Mouse (Mus musculus) spleen, adult 2 months (tissue): ENCODE measurements around the gene Cdh23. TPM values are rescaled to one million over a fixed set of nuclear protein-coding genes. Genes with fewer than 3 reads are reported as not detected.

Experiments
- DNase-seq, 2 experiments: peaks; one replicate each; pipeline versions ENCODE4 v3.0.0 to v3.0.0-alpha.2; 2012 to 2021; ENCODE audit warnings: low spot score in 2 of 2, low read depth in 1 of 2
- H3K27ac ChIP-seq: fragments of 200-500 bp; 2 replicates; pipeline ENCODE4 v1.5.1; 2012; ENCODE audit warnings: low read length, inconsistent platforms; ENCODE audit not compliant: insufficient read depth
- H3K27me3 ChIP-seq: fragments of 200-500 bp; 2 replicates; pipeline ENCODE4 v1.6.1; 2012; ENCODE audit warnings: mild to moderate bottlenecking, moderate library complexity, low read length, inconsistent platforms; ENCODE audit not compliant: control insufficient read depth, insufficient read depth
- H3K36me3 ChIP-seq: fragments of 200-500 bp; 2 replicates; pipeline ENCODE4 v1.6.1; 2012; ENCODE audit warnings: mild to moderate bottlenecking, low read length, inconsistent platforms; ENCODE audit not compliant: control insufficient read depth, insufficient read depth
- H3K4me1 ChIP-seq: fragments of 200-500 bp; 2 replicates; pipeline ENCODE4 v1.6.1; 2011; ENCODE audit warnings: inconsistent platforms; ENCODE audit not compliant: control insufficient read depth, insufficient read depth, insufficient read length
- H3K4me3 ChIP-seq: fragments of 200-500 bp; 2 replicates; pipeline ENCODE4 v1.5.1; 2011; ENCODE audit warnings: mild to moderate bottlenecking, inconsistent platforms; ENCODE audit not compliant: insufficient read depth, insufficient read length; ENCODE audit errors: extremely low read depth
- CTCF ChIP-seq: fragments of 200-500 bp; IDR thresholded peaks from 2 replicates; pipeline ENCODE4 v1.5.1; 2011; ENCODE audit warnings: mild to moderate bottlenecking, inconsistent platforms; ENCODE audit not compliant: insufficient read depth, insufficient read length, insufficient replicate concordance; ENCODE audit errors: extremely low read depth
- POLR2A ChIP-seq: fragments of 200-500 bp; IDR thresholded peaks from 2 replicates; pipeline ENCODE4 v1.6.1; 2011; ENCODE audit warnings: low read depth, low read length, inconsistent platforms
- WGBS: fragments of 180-500 bp; shearing (Covaris S2); methylation state at CpG from one replicate; pipeline ENCODE4 v1.1.7; 2018; 5-methylcytosine and 5-hydroxymethylcytosine counted together
- polyA plus RNA-seq: library from polyadenylated mRNA; depleted of rRNA; stranded (reverse); fragments of >200 nt; gene quantifications from 2 replicates; pipeline ENCODE4 v1.2.3, GENCODE M21; 2012

Gene Cdh23
- polyA plus RNA-seq, 1 experiment: 2.7 TPM

DNA sequence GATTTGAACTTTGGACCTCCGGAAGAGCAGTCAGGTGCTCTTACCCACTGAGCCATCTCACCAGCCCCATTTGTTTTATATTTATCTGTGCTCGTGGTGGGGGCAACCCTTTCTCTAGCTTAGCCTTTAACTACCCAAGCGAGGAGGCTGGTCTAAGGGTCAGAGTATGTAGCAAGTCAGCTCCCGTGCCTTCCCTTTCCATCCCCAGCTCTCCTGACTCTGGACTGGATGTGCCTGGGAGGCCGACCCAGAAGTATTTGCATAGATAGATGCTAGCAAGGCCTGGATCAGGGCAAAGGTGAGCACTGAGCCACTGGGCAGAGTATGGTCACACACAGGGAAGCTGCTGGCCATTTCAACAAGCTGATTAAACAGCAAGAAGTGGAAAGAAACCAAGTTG lies 12.5 kb upstream of the Cdh23 start:
- no peak for DNase-seq
- peaks cover 3% of the 10 kb centered on the region for H3K36me3 ChIP-seq
- TF ChIP-seq CTCF (no peak), POLR2A (no peak)
- no peak overlapping the region for H3K27ac ChIP-seq
- 91% methylated on average over 5 of the region's 5 CpGs for WGBS
- H3K4me1 ChIP-seq: peaks cover 14% of the 10 kb centered on the region; the same call in 1 of the 2 replicates
- no peaks in the 10 kb centered on the region for H3K27me3 ChIP-seq
- H3K4me3 ChIP-seq: no peak overlapping the region

DNA sequence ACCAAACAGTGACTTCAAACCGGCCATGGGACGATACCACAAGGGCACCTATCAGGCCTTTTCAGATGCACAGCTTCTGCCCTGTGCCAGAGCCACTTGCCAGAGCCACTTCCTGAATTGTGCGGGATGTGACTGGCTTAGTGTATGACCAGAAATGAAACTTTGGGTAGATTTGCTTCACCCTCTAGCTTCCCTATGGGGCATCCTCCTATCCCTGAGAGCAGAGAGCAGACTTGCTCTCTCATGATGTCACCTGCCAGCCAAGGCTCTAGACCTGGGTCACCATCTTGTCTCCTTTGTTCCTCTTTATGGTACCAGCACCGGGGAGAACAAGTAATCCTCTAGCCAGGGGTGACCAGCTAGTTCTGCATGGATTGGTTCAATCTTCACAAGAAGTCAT lies 10.0 kb upstream of the Cdh23 start:
- Histone ChIP-seq H3K36me3 (no peaks in the 10 kb centered on the region), H3K27ac (peak overlapping the region; percentile 66), H3K4me3 (no peak overlapping the region), H3K4me1 (peaks cover 14% of the 10 kb centered on the region; the same call in 1 of the 2 replicates), H3K27me3 (no peaks in the 10 kb centered on the region)
- TF ChIP-seq CTCF (no peak), POLR2A (no peak)
- 41% methylated on average over 4 of the region's 4 CpGs for WGBS
- no peak for DNase-seq

GRCm38 (mm10) chr10:60705134-60705533 lies 8.8 kb upstream of the Cdh23 start:
- TF ChIP-seq POLR2A (no peak), CTCF (no peak)
- DNase-seq: peak in 1 of 2 experiments; percentile 58
- Histone ChIP-seq H3K27me3 (no peaks in the 10 kb centered on the region), H3K4me1 (peaks cover 14% of the 10 kb centered on the region; the same call in 1 of the 2 replicates), H3K36me3 (no peaks in the 10 kb centered on the region), H3K27ac (peak overlapping the region; percentile 62), H3K4me3 (no peak overlapping the region)
- 27% methylated on average over 2 of the region's 2 CpGs for WGBS

DNA sequence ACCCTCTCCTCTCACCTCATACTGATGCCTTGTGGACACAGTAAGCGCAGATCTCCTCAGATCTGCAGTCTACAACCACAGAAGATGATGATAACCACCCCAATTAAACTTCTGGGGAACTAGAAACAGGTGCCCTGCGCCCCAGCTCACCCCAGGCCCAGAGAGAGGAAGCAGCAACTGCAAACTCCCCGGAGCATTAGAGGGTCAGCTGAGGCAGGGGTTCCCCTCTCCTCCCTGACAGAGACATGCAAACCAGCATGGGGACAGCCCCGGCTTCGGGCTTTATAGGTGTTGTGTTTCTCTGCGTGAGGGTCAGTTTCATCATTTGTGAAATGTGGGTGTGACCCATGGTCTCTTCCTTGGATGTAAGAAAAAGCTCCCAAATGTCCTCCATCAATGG lies 1.5 kb upstream of the Cdh23 start:
- WGBS: 21% methylated on average over 6 of the region's 6 CpGs
- TF ChIP-seq POLR2A (no peak), CTCF (no peak)
- Histone ChIP-seq H3K36me3 (no peaks in the 10 kb centered on the region), H3K4me3 (no peak overlapping the region), H3K27ac (peak overlapping the region; percentile 83), H3K27me3 (no peaks in the 10 kb centered on the region), H3K4me1 (peaks cover 13% of the 10 kb centered on the region; the same call in 1 of the 2 replicates)
- DNase-seq: peak; percentile 57 to 62

DNA sequence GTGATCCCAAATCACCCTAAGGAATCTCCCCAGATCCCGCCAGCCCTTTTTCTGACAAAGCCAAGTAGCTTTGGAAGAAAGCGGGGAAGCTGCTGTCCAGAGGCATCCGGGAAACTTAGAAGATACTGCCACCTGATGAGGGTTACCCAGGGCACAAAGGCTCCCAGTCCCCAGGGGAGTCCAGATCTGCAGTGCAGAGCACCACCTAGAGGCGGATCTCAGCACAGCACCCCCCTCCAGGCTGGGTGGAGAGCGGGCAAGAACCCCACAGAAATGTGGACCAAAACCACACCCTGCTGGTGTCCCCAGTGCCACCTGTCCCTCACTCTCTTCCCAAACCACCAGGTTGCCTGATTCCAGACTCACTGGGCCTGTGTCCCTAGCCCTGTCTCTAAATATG lies 685 bp upstream of the Cdh23 start:
- Histone ChIP-seq H3K4me1 (peaks cover 13% of the 10 kb centered on the region; the same call in 1 of the 2 replicates), H3K27me3 (no peaks in the 10 kb centered on the region), H3K36me3 (no peaks in the 10 kb centered on the region), H3K4me3 (no peak overlapping the region), H3K27ac (peak overlapping the region; percentile 83)
- peak; percentile 48 to 69 for DNase-seq
- 10% methylated on average over 5 of the region's 5 CpGs for WGBS
- TF ChIP-seq POLR2A (no peak), CTCF (peak; percentile 97)

DNA sequence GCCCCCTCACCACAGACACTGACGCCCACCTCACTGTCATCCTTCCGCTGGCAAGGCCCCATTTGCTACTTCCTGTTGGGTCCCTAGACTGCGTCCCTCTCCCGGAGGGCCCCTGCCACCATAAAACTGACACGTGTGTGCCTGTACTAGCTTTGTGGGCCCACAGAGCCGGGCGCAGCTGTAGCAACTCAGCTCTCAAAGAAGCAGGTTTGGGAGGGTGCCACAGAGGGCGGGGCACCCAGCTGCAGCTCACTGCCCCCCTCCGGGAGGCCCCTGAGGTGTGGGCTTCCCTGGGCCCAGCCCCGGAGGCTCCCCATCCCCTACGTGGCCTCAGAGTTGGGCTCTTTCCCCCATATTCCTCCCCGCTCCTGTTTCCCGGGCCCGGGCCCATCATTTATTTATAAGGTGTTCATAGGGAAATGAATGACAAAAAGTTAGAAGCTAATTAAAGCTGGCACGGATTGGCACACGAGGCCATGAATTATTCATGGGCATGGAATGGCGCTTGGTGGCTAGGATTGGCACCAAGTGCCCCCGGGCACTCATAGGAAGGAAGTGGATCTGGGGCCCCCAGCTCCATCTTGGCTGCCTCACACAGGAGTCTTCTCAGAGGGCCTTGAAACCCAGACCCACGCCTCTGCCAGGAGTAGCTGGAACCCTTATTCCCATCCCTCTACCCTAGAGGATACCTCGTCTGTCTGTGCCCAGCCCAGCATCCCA lies 4.5 kb downstream of the Cdh23 start:
- Histone ChIP-seq H3K4me3 (no peak overlapping the region), H3K27ac (no peak overlapping the region), H3K27me3 (peaks cover 6% of the 10 kb centered on the region), H3K36me3 (no peaks in the 10 kb centered on the region), H3K4me1 (peaks cover 9% of the 10 kb centered on the region)
- 39% methylated on average over 20 of the region's 20 CpGs for WGBS
- no peak for DNase-seq
- TF ChIP-seq CTCF: no peak
- no peak for TF ChIP-seq POLR2A

- no peaks in the 10 kb centered on the region for H3K36me3 ChIP-seq
- no peak overlapping the region for H3K27ac ChIP-seq
- H3K27me3 ChIP-seq: peaks cover 9% of the 10 kb centered on the region
- 45% methylated on average over 6 of the region's 6 CpGs for WGBS
- no peak for DNase-seq
- TF ChIP-seq POLR2A (no peak), CTCF (no peak)
- no peak overlapping the region for H3K4me3 ChIP-seq
- H3K4me1 ChIP-seq: peaks cover 13% of the 10 kb centered on the region
Observed at GRCm38 (mm10) chr10:60690960-60691359, 5.3 kb downstream of the Cdh23 start.
